Mouse (Mus musculus) frontal cortex, postnatal 14 days (tissue): ENCODE measurements around the gene Kdm4b.

ENCODE experiments used
- DNase-seq, 2 experiments: peaks; one replicate each; pipeline ENCODE4 v3.0.0; 2022; ENCODE audit warnings: low spot score in 2 of 2

The Kdm4b gene

DNA sequence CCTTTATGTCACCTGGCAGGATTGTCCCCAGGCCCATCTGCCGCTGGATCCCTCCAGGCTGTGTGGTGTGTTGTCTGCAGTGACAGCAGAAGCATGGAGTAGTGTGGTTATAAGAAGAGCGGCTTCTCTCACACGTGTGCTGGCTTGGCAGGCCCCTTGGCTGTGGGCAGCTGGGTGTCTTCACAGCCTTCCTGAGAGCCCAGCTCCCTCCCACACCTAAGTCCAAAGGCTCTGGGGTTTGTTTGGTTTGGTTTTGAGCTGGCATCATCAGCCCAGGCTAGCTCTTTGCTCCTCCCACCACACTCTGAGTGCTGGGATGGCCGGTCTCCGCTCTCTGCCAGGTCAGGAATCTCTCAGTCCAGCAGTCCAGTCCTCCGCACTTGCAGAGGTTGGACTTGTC lies 67.4 kb downstream of the Kdm4b start:
- DNase-seq = no peak

DNA sequence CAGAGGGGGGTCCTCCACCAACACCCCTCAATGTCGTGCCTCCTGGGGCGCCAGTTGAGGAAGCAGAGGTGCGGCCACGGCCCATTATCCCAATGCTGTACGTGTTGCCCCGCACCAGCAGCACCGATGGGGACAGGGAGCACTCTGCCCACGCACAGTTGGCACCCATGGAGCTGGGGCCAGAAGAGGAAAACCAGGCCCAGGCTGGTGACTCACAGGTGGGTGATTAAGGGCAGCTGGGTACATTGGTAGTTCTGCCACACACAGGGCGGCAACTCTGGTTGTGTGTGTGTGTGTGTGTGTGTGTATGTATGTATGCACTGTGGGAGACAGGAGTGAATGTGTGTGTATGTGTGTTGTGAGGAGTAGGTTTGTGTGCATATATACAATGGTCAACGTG lies 68.0 kb downstream of the Kdm4b start:
- DNase-seq = no peak

DNA sequence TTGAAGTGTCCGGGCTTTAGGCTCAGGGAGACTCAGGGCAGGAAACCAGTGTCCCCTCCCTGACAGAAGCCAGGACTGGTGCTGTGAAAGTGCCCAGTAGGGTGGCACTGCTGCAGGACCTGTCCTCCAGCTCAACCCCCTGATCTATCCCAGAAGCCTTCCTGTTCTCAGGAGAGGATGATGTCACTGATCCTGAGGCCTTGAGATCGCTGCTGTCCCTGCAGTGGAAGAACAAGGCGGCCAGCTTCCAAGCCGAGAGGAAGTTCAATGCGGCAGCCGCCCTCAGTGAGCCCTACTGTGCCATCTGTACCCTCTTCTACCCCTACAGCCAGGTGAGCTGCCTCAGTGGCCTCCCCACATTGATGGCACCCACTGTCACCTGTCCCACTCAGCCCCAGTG lies 70.2 kb downstream of the Kdm4b start:
- no peak for DNase-seq

DNA sequence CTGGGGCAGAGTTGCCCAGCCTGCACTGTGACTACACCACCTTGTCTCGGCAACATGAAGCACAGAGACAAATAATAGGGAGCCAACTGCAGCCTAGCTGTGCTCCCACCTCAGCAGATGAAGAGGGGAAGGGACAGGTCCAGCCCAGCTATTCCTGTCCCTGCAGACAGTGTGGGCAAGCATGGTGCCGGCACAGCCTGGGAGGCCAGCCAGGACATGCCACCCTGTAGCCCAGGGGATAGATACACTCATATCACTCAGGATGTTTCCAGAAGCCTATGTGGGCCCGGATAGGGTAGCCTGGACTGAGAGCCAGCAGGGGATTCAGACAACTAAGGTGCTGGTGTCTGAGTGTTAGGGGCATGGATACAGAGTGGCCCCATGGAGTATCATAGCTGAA lies 74.4 kb downstream of the Kdm4b start:
- no peak for DNase-seq

DNA sequence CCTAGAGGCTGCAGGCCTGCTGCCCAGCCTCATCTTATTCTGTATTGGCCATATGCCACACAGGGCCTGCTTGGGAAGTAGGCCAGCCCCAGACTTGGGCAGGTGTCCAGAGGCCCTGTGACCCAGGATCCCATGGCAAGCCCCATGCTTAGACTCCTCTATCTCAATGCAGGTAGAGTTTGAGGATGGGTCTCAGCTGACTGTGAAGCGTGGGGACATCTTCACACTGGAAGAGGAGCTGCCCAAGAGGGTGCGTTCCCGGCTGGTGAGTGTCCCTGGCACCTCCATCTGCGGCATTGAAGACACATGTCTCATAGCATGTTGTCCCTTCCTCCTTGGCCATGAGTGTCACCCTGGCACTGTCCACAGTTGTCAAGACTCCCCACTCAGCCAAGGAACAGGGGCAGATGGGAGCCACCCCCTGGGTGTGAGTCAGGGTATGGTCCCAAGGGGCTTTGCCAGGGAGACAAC lies 75.2 kb downstream of the Kdm4b start:
- no peak for DNase-seq

DNA sequence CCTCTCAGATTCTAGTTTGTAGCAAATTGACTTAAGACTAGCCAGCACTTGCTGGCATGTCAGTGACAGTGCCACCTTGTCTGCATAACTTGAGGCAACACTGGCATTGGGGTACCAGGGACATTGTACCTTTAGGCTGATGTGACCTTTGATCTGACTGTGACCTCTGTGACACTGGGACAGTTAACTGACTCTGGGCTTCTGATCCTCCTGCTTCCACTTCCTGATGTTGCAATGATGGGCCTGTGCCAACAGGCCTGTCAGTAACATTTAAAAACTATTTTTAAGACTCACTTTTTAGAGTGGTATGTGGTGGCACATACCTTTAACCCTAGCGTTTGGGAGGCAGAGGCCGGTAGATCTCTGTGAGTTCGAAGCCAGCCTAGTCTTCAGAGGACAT lies 79.5 kb downstream of the Kdm4b start:
- DNase-seq = no peak

DNA sequence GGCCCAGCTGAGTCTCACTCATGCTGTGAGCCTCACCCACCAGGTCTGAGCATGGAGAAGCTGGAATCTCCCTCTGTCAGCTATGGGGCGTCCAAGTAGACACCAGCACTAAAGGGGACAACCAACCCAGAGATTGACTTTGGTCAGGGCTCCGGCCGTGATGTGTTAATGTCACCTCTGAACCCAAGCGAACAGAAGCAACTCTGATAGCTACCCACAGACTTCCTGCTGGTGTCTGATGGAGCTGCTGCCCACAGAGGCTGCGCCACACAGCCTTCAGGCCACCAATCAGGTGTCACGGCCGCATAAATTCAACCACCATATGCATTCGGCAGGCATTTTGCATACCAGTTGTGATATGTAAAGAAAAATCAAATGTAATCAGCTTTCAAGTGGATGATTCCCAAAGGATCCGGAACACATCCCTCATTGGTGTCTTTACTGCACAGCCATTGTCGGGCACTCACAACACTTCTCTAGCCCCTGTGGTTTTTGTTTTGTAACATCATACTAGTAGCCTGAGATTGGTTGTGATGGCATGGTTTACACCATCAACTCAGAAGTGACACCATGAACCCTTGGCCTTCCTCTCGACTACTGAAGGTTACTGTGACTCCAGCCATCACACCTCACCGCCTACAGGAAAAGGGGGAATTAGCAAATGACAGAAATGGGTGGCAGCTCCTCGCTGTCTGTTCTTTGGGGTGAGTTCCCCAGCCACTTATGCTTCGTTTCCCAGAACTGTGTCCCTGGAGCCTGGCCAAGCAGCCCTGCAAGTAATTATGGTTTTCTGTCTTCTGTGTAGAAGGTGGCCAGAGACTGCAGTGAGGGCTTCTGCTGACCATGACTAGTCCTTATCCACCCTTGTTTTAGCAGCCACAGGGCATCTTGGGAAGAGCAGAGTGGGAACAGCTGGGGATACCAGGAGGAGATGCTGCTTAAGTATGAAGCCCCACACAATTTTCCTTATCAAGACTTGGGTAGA lies 80.3 kb downstream of the Kdm4b start:
- no peak for DNase-seq

DNA sequence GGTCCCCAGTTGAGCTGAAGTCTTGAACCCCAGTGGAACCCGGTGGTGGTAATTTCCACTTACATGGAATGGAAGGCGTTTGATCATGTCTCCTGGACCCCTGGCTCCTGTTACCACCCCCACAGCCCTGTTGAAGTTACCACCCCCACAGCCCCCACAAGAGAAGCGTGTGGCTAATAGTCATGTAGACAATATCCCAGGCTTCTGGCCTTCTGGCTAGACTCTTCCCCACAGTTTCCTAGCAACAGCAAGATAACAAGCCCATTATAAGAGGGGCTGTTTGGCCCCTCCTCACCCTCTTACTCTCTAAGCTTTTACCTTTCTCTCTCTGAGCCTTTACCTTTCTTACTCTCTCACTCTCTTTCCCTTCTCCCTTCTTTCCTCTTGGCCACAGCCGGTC lies 81.0 kb downstream of the Kdm4b start:
- DNase-seq = no peak

DNA sequence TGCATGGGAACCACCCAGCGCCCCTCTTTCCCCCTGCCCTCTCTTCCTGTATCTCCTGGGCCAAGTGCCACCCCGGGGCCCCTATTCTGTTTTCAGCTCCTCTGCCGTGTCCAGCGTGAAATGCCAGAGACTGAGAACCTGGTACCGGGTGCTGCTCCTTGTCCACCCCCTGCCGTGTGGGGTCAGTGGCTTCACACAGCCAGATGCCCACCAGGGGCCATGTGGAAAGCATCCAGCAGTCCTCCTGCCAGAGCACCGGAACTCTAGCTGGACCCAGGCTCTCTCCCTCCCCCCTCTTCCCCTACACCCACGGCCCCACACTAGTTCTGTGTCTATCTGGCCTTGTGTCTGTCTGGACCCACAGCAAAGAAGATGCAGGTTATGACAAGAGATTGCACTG lies 81.5 kb downstream of the Kdm4b start:
- DNase-seq = no peak

DNA sequence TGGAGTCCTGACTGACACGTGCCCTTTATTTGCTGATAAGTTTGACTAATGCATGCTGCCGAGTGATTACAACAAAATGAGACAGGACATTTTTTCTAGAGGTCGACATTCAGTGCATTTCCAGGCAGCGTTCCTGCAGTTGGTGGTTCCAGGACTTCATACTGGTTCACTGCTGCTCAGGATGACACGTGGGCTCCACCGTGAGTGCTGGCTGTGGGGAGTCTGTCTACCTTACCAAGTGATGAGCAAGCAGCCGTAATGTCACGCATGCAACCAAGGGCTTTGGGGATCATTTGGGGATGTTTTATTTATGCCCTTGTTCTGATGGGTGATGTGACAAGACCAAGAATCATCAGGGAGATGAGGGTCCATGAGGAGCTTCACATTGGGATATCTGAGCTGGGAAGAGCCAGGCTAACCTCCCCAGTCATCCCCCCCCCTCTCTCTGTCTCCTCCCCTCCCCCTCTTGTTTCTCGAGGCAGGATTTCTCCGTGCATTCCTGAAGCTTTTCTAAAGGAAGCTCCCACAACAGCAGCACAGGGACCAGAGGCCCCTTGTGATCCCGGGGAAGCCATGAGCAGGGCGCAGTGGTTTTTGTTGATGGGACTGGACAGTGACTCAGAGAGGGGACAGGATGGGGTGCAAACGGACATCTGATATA lies 83.2 kb downstream of the Kdm4b start:
- DNase-seq = no peak

DNA sequence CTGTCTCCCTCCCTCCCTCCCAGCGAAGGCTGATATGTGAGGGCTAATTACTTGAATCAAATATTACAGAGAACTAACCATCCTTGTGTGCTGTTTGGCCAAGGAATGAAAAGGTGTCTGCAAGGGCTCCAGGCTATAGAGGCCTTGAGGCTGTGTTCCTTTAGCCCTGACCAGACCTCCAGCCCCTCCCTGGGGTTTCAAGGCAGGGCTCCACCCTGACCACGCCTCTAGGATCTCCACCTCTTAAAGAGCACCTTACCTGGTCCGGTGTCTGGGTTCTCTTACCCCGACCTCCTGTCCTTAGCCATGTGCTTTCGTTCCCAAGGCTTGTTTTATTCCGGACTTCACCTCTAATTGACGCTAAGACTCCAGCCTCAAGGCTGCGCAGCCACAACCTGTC lies 83.9 kb downstream of the Kdm4b start:
- DNase-seq = no peak

DNA sequence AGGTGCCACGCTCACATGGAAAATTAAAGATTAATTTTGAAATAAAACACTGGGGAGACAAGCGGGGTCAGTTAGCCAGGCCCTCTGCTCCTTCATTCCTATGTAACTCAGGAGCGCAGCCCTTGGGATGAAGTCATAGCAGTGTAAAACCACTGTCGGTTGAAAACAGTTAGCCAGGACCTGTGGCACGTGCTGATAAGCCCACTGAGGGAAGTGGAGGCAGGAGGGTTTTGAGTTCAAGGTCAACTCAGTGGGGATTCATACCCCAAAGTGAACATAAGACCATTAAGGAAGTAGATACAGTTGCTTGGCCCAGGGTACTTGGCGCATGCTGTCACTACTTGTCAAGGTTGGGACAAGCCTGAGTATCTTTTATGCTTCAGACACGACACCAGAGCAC lies 85.6 kb downstream of the Kdm4b start:
- no peak for DNase-seq

DNA sequence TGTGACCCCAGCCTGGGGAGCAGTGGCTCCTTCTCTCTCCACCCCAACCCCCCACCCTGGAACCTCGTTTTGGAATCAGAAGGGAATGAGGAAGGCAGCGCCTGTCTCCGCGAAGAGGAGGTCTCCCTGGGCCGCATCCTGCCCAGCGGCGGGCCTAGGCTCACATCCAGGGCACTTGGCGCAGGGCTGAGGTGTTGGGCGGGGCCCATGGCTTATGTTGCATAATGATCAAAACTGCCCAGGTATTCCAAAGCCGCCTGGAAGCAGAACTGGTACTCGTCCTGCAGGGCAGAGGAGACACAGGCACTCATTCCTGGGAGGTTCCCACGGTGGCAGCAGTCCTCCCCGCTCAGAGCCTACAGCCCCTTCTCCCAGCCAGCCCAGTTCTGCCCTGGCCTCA lies 87.3 kb downstream of the Kdm4b start:
- DNase-seq = no peak

DNA sequence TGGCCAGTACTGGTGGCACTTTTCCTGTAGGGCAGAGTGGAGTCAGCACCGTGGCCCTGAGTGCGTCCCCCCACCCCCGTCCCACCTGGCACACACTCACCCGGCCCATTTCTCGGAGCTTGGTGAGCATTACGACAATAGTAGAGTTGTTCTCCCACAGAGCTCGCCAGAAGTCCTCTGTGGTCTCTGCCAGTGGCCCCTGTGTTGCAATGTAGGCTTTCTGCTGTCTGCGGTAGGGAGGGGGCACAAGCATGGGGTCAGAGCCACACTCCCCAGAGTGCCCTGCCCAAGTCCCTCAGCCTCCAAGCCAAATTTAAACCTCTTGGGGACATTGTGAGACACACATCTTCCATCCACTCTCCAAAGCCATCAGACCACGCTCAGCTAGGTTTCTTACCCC lies 88.9 kb downstream of the Kdm4b start:
- no peak for DNase-seq

DNA sequence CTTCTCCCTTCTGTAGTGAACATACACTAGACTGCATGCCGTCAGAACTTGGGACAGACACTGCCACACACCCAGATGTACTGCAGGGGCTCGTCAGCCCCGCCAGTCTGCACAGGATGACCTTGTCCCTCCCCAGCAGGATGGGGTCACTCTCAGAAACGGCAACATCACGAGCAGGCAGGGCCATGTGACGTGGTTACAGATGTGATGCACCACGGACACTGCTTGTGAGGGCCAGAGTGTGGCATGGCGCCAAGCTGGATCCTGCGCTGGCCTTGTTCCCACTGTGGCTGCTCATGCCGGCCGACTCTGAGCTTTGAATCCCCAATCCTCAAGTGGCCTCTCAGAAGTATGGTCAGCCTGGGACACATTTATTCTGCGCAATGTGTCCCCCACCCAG lies 92.4 kb downstream of the Kdm4b start:
- DNase-seq = no peak

DNA sequence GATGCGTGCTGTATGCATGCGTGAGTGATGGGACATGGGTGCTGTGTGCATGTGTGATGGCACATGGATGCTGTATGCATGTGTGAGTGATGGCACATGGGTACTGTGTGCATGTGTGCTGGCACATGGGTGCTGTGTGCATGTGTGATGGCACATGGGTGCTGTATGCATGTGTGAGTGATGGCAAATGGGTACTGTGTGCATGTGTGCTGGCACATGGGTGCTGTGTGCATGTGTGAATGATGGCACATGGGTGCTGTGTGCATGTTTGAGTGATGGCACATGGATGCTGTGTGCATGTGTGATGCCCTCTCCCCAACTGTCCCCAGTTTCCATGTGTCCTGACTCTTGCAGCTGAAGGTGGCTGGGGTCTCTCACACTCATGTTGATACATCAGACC lies 94.2 kb downstream of the Kdm4b start:
- no peak for DNase-seq

DNA sequence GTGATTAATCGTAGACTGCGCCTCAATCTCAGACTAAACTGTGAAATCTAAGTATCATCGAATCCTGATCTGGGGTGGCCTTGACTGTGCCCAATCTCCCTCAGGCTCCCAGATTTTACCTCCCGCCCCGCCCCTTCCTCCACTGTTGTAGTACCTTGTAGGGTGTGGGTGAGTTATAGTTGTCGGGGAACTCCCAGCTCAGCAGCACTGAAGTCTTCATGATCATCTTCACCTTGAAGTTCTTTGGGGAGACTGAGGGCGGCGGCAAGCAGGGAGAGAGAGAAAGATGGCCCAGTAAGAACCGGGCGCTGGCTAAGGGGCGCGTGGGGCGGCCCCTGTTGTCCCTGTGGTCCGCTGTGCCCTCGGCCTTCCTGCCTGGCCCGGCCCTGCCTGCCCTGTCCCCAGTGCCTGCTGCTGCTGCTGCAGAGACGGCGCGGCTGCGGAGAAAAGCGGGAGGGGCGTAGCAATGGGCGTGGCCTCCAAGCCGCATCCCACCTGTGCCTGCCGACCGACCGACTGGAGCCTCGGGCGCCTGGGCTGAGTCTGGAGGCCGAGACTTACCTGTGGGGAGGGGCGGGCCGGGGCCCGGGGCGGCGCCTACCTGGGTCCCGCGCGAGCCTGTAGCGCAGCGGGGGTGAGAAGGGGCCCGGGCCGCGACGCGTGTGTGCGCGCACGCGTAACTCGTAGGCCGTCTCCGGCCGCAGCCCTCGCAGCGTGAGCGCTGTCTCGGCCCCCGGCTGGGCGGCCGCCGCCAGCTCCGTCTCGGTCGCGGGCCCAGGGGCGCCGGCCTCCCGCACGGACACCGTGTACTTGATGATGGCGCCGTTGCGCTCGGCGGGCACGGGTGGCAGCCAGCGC lies 99.1 kb downstream of the Kdm4b start:
- no peak for DNase-seq

DNA sequence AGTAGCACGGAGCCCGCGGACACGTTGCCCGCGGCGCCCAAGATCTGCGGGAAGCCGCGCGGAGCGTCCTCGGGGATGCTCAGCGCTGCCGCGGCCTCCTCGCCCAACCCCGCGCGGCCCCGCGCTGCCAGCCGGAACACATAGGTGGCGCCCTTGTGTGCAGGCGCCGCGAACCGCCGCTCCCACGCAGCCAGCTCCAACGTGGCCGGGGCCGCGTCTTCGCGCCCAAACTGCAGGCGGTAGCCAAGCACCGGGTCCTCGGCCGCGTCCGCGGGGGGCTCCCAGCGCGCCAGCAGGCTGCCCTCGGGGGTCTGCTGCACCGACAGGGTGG lies 99.7 kb downstream of the Kdm4b start:
- DNase-seq = peak in 1 of 2 experiments; percentile 68

DNA sequence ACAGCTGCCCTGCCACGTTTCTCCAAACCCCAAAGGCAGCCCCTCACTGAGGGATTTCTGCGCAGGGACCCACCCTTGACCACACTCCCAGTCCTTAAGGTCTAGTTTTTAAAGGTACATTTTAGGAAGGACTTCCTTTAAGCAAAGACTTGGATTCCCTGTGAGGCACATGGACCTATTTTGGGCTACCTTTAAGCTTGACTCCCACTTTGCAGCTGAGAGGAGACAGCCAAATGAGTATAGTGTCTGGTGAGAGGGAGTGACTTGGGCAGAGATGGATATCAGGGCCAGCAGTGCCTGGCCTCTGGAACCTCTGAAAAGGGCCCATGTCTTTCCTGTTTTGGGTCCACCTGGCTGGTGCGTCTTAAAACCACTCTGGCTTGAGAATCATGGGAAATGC lies 100.1 kb downstream of the Kdm4b start:
- DNase-seq = no peak

DNA sequence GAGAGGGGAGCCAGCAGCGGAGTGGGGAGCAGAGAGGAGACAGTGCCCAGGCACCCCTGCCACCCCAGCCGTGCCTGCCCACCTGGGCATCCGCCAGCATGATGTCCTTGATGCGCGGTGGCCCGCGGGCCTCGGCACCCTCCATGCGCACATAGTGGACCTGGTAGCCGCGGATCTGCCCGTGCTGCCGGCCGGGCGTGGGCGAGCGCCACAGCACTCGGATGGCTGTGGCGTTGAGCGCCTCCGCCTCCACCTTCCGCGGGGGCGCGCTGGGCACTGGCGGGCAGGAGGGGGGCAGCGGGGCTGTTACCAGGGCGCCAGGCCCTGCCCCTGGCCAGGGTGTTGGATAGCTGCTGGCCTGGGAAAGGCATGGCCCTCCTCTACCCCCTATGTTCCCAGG lies 102.0 kb downstream of the Kdm4b start:
- DNase-seq = no peak

DNA sequence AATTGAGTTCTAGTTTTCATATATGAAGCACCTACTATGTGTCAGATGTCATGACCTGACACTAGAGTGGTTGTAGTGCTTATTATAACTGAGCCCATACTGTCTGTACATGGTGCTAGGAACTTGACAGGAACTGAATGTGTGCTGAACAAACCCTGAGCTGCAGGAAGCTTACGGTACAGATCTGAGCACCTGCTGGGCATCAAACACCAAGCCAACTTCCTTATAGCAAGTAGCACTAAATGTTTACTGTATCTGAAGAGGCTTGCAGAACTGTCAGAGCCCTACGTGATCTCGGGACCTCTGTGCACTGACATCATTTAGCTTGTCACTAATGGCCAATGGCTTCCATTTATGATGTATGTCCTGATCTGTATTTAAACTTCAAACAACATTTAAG lies 105.7 kb downstream of the Kdm4b start:
- no peak for DNase-seq

DNA sequence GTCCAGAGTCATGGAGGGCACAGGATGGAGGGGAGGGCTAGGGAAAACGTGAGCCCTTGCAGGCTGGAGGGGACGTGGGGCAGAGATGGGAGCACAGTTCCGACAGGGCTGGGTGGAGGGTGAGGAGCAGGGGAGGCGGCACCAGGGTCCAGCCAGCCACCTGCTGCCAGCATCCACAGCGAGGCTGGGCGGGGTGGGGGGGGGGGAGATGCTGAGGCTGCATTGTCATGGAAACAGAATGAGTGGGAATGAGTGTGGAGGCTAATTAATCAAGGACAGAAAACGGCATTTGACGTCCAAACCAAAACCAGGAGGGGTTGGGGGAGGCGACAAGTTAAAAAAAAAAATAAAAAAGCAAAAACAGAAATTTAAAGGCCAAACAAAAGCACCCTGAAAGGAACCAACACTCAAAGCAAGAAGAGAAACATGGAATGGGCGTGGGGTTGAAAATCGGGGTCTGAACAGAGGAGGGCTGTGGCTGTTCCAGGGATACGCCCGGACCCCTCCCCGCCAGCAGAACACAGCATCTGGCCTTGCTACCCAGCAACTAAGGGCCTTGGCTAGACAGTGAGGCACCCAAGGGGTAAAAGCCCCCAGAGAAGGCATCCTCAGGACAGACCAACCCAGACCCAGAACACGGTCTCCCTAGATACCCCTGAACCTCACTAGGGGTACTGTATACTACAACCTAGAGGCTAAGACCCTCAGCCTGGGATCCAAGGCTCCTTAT lies 114.0 kb downstream of the Kdm4b start:
- no peak for DNase-seq
